Mouse (Mus musculus): ENCODE measurements around the gene Ttyh2.

The Ttyh2 gene

DNA sequence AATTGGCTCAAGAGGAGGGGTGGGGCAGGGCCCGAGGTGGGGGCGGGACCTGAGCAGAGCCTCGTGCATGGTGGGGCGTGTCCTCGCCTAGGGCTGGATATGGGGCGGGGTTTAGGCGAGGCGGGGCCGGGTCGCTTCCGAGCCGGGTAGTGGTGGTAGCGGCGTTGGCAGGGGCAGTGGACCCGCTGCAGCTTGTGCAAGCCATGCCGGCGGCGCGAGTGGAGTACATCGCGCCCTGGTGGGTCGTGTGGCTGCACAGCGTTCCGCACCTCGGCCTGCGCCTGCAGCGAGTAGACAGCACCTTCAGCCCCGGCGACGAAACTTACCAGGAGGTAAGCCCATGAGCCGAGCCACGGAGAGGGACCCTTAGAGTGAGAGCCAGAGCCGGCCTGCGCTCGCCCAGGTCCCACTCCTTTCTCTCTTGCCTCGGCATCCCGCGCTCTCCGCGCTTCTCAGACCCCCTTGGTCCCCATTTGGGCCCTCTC, at the start of gene Ttyh2:
Ttyh2 (plus strand) TSS at position 91 of the 485 bp plus-strand sequence.
- DNase-seq (ENCODE audit: extremely low spot score, low read depth, low spot score) = no peak

DNA sequence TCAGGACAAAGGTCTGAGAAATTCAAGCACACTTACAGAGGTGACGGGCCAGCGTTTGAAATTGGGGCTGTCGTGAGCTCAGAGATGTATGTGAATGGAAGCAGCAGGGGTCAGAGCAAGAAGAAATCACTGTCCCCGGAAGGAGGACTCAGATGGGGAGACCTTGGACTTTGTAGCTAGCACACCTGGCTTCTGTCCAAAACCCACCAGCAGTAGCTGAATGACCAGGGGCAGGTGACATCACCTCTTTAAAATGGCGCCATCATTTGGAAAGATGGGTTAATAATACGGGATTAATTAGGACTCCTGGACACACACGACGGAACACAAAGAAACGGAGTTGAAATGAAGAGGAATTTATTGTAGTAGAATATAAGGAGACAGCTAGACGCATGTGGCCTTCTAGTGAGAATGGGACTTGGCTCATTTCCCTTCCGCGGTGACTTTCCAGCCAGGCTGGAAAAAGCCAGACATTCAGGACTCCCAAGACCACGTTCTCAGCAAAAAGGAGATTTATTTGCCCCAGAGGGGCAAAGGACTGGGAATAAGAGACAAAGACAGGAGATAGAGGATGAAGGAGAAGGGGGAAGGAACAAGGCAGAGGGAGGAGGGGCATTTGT, 49.0 kb upstream of the Ttyh2 start:
- DNase-seq (ENCODE audit: extremely low spot score, low read depth, low spot score) = no peak

DNA sequence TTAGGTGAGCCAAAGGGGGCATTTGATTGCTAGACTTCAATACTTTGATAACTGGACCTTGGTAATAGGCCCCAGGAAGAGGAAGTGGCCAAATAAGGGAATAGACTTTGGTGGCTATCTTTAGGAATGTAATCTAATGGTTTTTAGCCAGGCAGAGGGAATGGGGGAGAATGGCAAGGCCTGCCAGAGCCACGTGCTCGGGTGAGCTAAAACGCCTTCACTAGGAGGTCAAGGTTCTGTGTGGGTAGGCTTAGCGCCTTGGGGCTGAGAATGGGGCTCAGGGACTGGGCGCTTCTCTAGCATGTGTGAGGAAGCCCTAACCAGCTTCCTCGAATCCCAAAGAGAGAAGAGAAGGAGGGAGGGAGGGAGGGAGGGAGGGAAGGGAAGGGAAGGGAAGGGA, 48.2 kb upstream of the Ttyh2 start:
- no peak for DNase-seq (ENCODE audit: extremely low spot score, low read depth, low spot score)

DNA sequence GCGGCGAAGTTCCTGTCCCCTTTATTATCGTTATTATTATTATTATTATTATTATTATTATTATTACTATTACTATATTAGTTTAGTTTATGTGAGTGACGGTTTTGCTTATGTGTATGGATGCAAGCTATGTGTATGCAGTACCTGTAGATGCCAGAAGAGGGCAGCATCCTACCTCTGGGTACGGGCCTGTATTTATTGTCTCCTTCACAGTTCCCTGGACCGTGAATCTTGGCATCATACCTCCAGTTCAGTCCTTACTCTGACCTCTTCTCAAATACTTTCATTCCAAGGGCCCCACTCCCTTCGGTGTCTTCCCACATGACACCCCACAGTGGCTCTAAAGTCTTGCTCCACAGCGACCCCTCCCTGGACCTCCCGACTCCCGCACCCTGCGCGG, 47.2 kb upstream of the Ttyh2 start:
- no peak for DNase-seq (ENCODE audit: extremely low spot score, low read depth, low spot score)

DNA sequence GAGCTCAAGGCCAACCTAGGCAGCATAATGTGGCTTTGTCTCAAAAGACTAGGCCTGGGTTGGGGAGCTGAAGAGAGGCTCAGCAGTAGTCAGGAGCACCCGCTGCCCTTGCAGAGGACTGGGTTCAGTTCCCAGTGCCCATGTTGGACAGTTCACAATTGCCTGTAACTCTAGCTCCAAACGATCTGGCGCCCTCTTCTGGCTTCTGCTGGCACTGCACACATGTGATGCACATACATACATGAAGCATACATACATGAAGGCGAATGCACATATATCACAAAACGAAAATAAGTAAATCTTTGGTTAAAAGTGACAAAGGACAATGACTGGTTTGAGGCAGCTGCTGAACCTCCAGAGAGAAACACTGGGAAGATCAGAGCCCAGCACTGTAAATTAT, 45.2 kb upstream of the Ttyh2 start:
- no peak for DNase-seq (ENCODE audit: extremely low spot score, low read depth, low spot score)

DNA sequence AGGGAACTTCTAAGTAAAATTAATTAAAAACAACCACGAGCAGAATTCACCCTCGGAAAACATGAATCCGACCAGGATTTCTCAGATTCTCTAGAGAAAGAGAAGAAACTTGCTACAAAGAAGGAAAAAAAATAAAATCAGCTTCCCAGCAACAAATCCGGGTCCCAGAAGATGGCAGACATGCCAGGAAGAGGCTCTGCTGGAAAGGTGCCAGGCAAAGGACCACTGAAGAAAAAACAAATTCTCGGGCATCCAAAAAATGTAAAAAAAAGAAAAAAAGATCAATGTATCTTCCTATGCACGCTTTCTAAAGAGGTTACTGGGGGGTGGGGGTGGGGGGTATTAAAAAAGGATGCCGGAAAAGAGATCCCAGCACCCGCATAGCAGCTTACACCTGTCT, 43.0 kb upstream of the Ttyh2 start:
- DNase-seq (ENCODE audit: extremely low spot score, low read depth, low spot score) = no peak

DNA sequence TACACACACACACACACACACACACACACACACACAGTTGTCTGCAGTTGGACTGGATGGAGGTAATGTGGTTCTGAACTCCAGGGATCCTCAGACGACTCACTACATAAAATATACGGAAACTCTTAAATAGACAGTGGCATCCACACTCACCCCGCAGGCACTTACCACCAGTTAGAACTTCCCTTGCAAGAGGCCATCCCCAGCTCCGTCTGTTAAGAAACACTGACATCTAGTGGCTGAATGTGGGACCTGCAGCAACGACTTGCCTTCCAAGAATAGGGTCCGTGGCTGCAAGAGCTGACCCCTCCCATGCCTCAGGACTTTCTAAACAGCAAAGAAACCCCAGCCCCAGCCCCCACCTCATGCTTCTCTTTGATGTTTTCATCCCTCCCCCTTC, 38.9 kb upstream of the Ttyh2 start:
- peak; percentile 89 for DNase-seq (ENCODE audit: extremely low spot score, low read depth, low spot score)

DNA sequence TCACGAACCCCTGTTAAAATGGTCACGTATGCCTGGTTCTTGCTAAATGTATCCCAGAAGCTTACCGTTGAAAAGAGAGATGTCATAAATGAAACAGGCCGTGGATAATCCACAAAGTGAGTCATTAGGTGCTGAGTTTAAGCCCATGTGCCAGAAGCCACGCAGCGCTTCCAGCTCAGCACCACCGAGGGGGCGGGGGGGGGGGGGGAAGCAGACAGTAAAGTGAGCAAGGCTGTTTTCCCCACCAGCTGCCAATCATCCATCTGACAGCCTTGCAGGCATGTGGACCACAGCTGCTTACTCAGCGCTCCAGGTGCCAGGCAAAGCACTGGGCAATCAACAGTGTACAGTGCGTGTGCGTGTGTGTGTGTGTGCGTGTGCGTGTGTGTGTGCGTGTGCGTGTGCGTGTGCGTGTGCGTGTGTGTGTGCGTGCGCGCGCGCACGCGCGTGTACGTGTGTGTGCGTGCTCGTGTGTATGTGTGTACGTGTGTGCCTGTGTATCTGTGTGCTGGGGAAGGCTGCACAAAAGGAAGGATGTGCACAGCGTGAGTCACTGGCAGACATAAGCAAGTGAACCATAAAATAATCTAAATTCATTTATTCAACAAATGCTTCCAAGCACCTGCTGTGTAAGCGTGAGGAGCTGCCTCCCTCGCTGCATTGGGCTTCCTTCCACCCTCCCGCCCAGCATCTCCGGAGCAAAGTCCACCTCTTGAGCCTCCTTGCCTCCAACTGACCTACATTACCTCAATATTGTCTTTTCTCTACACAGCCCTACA, 38.3 kb upstream of the Ttyh2 start:
- DNase-seq (ENCODE audit: extremely low spot score, low read depth, low spot score) = no peak

DNA sequence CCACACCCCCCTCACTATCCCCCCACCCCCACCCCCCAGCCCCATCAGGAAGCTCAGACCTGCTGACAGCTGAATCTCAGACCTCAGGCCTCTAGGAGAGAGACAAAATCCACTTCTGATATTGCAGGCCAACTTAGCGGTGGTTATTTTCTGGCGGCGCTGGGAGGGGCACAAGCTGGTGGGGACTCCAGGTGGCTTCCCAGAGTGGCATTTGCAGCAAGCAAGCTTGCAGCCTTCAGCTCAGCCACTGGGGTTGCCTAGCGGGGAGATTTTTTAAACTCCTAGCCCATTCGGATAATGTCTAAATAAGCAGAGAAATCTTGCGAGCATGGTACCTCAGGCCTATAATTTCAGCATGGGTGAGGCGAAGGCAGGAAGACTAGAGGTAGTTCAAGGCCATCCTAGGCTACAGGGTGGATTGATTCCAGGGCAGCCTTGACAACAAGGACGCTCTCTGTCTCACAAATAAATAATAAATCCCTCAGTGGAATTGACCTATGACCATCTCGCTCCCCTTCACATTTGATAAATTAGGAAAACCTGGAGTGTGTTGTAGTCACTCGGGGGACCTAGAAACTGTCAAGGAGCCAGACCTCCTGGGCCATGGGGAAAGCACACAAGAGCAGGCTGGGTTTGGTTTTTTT, 36.5 kb upstream of the Ttyh2 start:
- DNase-seq (ENCODE audit: extremely low spot score, low read depth, low spot score) = no peak

DNA sequence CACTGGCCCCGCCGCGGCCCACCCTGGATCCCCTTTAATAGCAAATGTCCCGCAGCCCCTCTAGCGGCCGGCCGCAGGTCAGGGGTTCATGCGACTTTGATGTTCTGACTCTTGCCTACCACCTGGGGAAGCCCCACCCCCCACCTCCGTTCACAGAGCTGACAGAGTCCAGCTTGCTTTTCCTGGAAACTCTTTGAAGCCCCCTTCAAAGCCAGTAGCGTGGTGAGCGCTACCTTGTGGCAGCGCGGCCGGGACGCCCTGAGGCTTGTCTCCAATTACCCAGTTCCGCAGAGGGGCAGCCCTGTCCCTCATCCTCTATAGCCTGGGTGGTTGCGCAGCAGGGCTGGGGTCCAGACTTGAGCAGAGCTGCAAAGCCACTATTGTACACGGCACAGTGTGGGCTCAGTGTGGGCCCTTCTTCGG, 35.5 kb upstream of the Ttyh2 start:
- no peak for DNase-seq (ENCODE audit: extremely low spot score, low read depth, low spot score)

DNA sequence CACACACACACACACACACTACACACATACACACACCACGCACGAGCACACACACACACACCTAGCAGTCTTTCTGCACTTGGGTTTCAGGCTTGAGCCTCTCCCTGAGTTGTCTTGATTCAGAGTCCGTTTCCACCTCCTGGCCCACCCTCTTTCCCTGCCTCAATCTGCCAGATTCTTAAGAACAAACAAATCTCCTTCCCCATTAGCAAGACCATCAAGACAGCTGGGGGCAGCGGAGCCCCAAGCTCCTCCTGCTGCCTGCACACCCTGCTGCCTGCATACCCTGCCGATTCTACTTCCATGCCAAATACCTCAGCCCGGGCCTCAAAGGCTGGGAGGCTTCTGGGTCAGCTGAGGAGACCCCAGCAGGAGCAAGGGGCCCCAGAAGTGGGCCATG, 34.6 kb upstream of the Ttyh2 start:
- DNase-seq (ENCODE audit: extremely low spot score, low read depth, low spot score) = no peak

DNA sequence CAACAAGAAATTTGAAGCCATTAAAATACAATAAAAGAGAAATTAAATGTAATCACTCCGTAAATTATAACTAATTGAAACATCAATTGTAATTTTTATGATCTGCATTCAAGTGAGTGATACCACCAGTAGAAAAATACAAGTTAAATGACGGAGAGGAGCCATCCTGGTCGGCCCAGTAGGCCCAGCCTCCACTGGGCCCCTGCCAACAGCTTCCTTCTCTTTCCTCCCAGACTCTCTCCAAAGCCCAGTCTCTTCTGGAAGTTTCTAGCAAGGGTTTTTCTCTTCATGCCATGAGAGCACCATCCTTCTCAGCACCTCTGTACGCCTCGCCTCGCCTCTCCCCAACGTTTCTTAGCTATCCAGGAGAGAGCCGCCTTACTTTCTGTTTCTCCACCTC, 34.1 kb upstream of the Ttyh2 start:
- DNase-seq (ENCODE audit: extremely low spot score, low read depth, low spot score) = no peak

DNA sequence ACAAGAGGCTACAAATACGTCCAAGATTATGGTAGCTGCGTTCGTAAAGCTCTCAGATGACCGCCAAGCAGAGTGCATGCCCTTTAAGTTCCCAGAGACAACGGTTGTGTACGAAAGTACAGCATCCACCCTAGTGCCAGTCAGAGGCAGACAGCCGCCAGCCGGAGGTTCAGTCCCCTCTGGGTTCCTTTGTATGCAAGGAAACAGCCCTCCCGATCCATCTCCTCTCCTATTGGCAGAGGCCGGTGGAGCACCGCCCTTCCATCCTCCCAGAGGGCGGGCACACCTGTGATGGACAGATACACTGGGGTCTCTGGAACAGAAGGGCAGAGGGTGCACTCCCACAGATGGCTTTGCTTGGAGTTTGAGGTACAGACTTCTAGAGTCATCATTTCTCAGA, 33.0 kb upstream of the Ttyh2 start:
- no peak for DNase-seq (ENCODE audit: extremely low spot score, low read depth, low spot score)

DNA sequence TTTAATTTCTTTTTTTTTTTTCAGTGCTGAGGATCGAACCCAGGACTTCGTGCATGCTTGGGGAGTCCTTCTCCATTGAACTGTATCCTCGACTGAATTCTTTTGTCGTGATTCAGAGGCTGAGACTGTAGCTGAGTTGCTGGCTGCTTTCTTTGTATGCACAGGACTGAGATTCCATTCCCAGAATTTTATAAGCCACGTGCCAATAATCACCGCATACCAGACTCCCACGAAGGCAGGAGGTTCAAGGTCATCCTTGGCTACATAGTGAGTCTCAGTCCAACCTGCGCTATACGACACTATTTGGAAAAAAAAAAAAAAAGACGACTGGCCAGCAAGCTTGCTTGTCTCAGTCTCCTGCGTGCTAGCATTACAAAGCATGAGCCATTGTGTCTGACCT, 32.3 kb upstream of the Ttyh2 start:
- no peak for DNase-seq (ENCODE audit: extremely low spot score, low read depth, low spot score)

DNA sequence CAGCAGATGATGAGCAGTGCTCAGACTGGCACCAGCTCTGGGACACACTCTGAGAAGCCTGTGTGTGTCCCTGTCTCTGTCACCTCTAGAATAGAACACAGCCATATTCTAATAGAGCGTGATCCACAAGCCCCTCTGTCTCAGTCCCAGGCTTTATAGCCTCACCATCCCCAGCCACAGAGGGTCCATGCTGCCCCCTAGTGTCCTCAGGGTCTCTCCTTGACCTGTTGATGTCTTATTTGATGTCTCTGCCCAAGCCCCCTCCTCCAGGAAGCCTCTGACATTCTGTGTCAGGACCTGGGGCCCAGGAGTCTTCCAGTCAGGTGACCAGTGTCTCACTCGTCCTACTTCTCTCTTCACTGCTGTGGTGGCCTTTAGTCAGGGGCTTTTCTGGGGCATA, 31.1 kb upstream of the Ttyh2 start:
- no peak for DNase-seq (ENCODE audit: extremely low spot score, low read depth, low spot score)

DNA sequence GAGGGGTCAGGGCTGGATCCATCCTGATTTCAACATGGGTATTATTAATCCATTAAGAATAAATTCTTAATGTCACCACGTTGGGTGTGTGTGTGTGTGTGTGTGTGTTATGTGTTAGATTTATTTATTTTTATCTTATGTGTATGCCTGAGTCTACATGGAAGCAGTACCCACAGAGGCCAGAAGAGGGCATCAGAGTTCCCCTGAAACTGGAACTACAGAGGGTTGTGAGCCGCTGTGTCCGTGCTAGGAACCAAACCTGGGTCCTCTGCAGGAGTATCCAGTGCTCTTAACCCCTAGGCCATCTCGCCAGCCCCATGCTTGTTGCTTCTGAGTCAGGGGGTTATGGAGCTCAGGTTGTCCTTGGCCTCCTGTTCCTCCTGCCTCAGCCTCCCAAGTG, 25.7 kb upstream of the Ttyh2 start:
- DNase-seq (ENCODE audit: extremely low spot score, low read depth, low spot score) = no peak

DNA sequence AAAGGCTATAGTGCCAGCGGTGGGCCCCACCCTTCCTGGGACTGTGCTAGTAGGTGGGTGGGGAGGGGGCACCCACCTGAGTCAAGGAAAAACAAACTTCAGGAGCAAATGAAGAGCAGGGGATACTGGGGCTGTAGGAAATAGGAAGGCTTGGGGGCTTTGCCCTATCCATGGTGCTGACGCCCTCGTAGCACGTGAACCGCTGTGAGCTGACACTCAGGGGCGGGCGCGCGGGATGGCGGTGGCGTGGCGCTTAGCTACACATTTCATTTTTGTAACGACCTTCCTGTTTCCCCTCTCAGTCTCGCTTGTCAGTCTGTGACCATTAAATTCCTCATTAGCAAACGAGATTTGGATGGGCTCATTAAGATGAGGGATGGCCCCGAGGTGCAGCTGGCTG, 22.7 kb upstream of the Ttyh2 start:
- DNase-seq (ENCODE audit: extremely low spot score, low read depth, low spot score) = no peak

DNA sequence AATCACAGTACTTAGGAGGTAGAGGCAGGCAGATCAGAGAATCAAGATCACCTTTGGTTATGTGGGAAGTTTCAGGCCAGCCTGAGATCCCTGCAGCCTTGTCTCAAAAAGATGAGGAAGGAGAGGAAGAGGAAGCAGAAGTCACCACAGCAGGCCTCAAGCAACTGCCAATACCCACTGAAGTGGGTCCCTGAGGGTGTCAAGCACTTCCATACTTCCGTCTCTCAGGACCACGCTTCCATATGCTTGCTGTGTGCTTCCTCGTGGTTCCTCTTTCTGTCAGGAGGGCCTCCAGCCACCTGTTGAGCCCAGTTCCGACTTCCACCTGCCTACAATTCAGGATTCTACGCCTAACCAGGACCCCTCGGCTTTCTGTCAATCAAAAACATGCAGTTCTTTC, 21.6 kb upstream of the Ttyh2 start:
- no peak for DNase-seq (ENCODE audit: extremely low spot score, low read depth, low spot score)

DNA sequence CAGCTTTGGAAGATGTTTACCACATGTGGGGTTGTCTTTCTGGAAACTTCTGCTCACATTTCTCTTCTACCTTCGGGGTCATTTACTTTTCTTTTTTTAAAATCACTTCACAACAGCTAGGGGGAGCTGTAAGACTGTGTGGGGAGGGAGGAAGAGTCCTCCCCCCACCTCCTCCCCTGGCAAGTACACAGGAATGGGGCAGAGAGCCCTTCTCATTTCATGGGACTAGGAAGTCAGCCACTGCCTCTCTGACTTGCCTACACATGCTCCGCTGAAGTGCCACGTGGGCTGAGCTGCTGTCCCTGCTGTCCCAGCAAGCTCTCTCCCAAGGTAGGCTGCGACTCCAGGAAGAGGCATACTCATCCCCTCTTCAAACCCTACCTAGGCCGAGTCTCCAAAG, 20.7 kb upstream of the Ttyh2 start:
- DNase-seq (ENCODE audit: extremely low spot score, low read depth, low spot score) = no peak

DNA sequence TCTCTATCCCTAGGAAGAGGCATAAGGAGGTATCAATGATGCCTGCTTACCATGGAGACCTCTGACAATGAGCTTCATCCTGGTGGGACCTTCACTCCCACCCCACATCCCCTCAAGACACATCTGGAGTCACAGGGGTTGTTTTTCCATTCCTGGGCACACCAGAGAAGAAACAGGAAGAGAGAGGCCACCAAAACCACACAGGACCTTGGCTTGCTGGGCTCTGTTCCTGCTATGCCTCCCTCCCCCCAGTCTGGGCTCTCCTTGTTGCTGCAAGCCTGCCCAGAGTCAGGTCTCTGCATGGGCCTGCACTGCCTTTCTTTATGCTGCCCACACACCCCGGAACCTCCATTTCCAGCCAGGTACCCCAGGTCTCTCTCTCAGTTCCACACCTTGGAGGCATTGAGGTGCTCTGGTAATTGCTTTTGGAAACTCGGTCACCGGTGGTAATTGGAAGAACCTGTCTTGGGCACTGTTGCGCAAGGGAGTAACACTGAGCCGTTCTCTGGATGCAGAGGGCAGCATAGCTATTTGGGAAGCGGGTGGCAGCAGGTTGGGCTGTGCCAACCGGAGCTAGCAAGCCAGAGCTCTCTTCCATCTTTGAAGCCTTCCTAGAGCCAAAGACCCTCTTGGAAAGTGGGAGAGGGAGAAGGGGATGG, 19.8 kb upstream of the Ttyh2 start:
- DNase-seq (ENCODE audit: extremely low spot score, low read depth, low spot score) = no peak

DNA sequence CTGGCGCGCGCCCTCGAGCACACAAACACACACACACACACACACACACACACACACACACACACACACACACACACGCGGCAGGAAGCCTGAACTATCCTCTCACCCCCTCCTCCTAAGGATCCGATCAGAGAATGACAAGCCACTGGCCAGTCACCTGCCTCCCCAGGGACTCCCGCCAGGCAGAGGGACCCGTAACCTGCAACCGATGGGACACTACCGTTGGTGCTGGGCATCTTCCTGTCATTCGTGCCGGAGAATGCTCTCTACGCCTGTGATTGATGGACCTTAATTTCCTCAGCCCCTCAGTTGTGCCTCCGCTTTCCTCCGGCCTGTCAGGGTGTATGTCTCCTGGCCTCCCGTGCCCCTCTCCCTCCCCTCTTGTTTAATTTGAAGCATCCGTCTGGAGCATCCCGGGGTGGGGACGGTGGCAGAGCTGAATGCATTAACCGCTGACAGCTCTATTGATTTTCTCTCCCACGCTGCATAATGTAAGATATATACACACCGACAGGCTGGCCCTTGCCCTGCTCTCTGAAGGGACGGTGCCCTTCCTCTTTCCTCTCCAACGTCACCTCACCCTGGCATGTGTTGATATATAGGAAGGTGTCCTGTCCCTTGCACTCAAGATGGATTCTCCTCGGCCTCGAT, 18.1 kb upstream of the Ttyh2 start:
- DNase-seq (ENCODE audit: extremely low spot score, low read depth, low spot score) = no peak

Data from hindlimb bud, embryonic 11.5 days (tissue).